Mouse (Mus musculus) retina, adult 2 months (tissue): Measurements from ENCODE around the gene Bmp6.

Source experiments
- DNase-seq: peaks from one replicate; pipeline ENCODE4 v3.0.0-alpha.2; 2012; ENCODE audit warnings: low read depth, low spot score

Gene Bmp6

DNA sequence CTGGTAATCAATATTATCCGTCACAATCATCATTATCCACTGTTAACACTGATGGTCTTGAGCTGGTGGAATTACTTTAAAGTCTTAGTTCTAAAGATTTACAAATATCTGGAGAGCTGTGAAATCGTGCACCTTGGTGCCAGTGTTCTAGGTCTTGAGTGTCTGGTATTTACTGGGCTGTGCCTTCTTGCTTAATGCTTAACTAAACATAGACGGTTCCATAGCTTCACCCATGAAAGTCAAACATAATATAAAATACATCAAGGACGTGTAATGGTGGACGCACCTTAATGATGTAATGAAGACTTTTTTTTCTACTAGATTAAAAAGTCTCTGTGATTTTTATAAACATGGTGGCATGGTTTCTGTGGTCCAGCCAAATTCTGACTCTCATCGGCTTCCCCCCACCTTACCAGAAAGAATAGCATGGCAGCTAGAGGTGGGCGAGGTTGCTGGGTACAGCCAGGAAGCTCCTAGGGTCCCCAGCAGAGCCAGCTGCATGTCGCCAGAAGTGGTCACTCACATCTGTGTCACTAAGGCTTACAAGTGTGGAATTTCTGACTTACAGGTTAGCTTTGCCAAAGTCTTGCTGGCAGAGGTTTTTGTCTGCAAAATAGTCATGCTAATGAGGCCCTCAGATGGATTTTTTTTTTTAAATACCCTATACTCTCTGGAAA lies 200.0 kb downstream of the Bmp6 start:
- DNase-seq, result no peak

DNA sequence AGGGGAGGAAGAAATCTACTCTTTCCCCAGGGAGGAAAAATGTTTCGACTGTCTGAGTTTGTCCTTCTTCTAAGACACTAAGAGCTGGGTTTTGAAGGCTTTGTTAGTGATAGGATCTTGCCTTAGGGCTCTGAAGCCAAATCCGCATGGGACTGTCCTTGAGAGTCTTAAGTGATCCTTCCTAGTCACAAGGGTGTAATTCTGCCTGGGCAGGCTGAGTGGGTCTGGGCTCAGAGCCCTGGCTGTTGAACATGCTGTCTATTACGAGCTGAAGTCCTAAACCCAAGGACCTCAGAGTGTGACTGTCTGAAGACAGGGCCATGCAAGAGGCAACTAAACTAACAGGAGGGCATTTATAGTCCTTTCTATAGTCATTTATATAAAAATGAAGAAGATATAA lies 200.6 kb downstream of the Bmp6 start:
- DNase-seq, result no peak

DNA sequence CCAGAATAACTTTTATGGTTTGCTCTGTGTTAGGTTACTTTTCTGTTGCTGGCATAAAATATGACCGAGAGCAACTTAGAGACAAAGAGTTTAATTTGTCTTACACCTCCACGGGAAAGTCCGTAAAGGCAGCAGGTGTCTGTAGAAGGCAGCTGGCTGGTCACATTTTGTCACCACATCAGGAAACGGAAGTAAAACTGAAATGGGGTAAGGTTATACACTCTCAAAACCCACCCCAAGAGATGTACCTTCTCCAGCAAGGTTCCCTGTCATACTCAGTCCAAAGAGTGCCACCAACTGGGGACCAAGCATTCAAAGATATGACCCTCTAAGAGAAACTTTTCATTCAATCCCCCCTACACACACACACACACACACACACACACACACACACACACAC lies 201.8 kb downstream of the Bmp6 start:
- no peak for DNase-seq

DNA sequence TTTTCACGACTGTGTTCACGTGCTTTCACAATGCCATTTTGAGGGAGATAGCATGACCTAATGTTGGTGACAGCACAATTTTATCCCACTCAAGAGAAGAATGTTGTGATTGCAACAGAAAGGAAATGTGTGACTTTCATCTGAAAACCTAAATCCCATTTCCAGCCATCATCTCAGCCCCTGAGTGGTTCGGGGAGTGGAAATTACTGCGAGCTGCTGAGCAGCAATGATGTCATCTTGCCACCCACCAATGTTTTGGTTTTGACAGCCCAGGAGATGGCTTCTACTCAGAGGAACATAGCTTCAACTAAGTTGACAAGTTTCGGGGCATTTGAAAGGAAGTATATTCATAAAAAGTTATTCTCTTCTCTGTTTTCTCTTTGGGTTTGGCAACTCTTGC lies 202.8 kb downstream of the Bmp6 start:
- DNase-seq, result no peak

DNA sequence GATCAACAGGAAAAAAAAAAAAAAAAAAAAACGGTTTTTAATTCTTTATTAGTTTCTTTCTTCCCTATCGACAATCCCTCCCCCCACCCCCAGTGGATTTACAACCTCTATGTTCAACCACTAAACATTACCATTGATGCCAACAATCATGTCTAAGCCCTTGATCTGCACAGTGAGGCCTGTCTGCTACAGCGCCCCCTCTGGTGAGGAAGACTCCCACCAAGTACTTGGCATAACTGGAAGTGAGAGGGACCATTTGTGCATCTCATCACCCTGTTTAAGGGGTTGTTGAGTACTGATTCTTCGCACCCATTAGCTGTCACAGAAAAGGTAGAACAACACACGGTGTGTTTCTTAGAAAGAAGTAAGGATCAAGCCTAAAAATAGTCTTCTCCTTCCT lies 203.8 kb downstream of the Bmp6 start:
- no peak for DNase-seq
